Mouse (Mus musculus): ENCODE results near the gene Clcf1. TPM values are rescaled to one million over a fixed set of nuclear protein-coding genes. Genes with fewer than 3 reads are reported as not detected.

Clcf1 gene
- polyA plus RNA-seq, 1 experiment from 2014 or later: 8.0 TPM

DNA sequence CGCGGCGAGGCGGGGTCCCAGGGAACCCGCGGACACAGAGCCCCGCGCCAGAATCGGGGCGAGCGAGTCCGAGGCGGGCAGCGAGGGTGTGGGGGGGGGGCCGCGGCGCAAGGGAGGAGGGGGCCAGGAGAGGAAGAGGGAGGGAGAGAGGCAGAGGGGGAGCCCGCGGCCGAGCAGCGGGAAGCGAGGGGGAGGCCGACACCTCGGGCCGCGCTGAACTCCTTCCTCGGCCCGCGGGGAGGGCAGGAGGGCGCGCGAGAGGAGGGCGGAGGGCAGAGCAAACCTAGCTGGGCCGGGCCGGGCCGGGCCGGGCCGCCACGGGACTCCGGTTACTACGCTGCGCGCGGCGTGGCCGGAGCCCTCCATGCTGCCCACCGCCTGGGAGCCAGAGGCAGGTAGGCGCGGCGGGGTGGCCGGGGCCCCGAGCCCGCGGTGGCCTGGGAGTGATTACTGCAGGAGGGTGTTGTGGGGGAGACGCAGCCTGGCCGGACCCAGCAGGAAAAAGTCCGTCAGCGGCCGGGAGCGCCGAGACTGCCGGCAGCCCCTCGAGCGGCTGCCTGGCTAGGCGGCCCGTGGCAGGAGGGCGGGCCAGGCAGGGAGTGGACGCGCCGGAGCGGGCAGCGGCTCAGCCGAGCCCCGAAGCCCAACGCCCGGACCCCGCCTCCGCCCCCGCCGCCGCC lies 873 bp downstream of the Clcf1 start:
- peak overlapping the region; percentile 79 for H3K4me3 ChIP-seq (ENCODE audit: low read depth, low read length)
- 1% methylated on average over 21 of the region's 81 CpGs for WGBS
- H3K27me3 ChIP-seq (replicated peaks; ENCODE audit: insufficient read depth, low read length): no peaks in the 10 kb centered on the region
- TF ChIP-seq CTCF (IDR thresholded peaks at IDR 0.05): no peak
- no peak for TF ChIP-seq EP300 (IDR thresholded peaks at IDR 0.05)
- peak; percentile 51 for ATAC-seq
- peak overlapping the region; percentile 90 for H3K27ac ChIP-seq (ENCODE audit: low read length)
- no peaks in the 10 kb centered on the region for H3K9me3 ChIP-seq (ENCODE audit: low read length)
- H3K4me2 ChIP-seq (replicated peaks; ENCODE audit: low read depth, low read length): peak overlapping the region; percentile 99
- H3K36me3 ChIP-seq (ENCODE audit: insufficient read depth, low read length): no peaks in the 10 kb centered on the region
- peak; percentile 71 for DNase-seq (ENCODE audit: low spot score)
- H3K9ac ChIP-seq (replicated peaks; ENCODE audit: low read depth): peak overlapping the region; percentile 90
- peaks cover 23% of the 10 kb centered on the region for H3K4me1 ChIP-seq (ENCODE audit: insufficient read depth, low read depth, low read length)

GRCm38 (mm10) chr19:4215451-4215840 lies 1.4 kb downstream of the Clcf1 start:
- Histone ChIP-seq H3K36me3 (ENCODE audit: insufficient read depth, low read length) (no peaks in the 10 kb centered on the region), H3K27ac (ENCODE audit: low read length) (peak overlapping the region; percentile 90), H3K9ac (replicated peaks; ENCODE audit: low read depth) (peak overlapping the region; percentile 90), H3K27me3 (replicated peaks; ENCODE audit: insufficient read depth, low read length) (no peaks in the 10 kb centered on the region), H3K9me3 (ENCODE audit: low read length) (no peaks in the 10 kb centered on the region), H3K4me3 (ENCODE audit: low read depth, low read length) (peak overlapping the region; percentile 79), H3K4me2 (replicated peaks; ENCODE audit: low read depth, low read length) (peak overlapping the region; percentile 99), H3K4me1 (ENCODE audit: insufficient read depth, low read depth, low read length) (peaks cover 28% of the 10 kb centered on the region)
- no peak for ATAC-seq
- DNase-seq (ENCODE audit: low spot score): no peak
- 2% methylated on average over 14 of the region's 21 CpGs for WGBS
- TF ChIP-seq CTCF (IDR thresholded peaks at IDR 0.05) (no peak), EP300 (IDR thresholded peaks at IDR 0.05) (no peak)

GRCm38 (mm10) chr19:4216041-4216685 lies 2.1 kb downstream of the Clcf1 start:
- H3K4me1 ChIP-seq (ENCODE audit: insufficient read depth, low read depth, low read length): peaks cover 32% of the 10 kb centered on the region

DNA sequence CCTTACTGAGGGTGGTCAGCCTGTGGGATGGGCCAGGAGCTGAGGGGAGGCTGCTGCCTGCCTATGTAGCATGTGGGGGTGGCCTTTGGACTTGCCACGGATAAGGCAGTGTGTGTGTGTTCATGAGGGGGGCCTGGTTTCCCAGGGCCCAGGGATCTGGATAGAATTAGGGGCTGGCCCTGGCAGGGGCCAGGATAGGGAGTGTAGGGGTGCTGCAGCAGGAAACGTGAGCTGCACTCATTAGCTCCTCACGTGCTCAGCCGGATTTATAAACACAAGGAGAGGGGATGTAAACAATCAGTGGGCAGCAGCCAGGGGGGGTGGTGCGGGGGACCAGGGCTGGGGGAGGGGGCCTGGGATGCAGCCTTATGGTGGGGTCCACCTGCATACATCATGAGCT lies 3.1 kb downstream of the Clcf1 start:
- ATAC-seq: no peak
- WGBS: 16% methylated on average over 5 of the region's 5 CpGs
- H3K36me3 ChIP-seq (ENCODE audit: insufficient read depth, low read length): no peaks in the 10 kb centered on the region
- H3K4me3 ChIP-seq (ENCODE audit: low read depth, low read length): no peak overlapping the region
- H3K4me2 ChIP-seq (replicated peaks; ENCODE audit: low read depth, low read length): peak overlapping the region; percentile 99
- no peak overlapping the region for H3K27ac ChIP-seq (ENCODE audit: low read length)
- TF ChIP-seq CTCF (IDR thresholded peaks at IDR 0.05) (no peak), EP300 (IDR thresholded peaks at IDR 0.05) (0 out of 2 replicates have a peak, but pooled peaks have one; percentile 20)
- peaks cover 40% of the 10 kb centered on the region for H3K4me1 ChIP-seq (ENCODE audit: insufficient read depth, low read depth, low read length)
- no peaks in the 10 kb centered on the region for H3K9me3 ChIP-seq (ENCODE audit: low read length)
- no peak overlapping the region for H3K9ac ChIP-seq (replicated peaks; ENCODE audit: low read depth)
- no peaks in the 10 kb centered on the region for H3K27me3 ChIP-seq (replicated peaks; ENCODE audit: insufficient read depth, low read length)
- no peak for DNase-seq (ENCODE audit: low spot score)

More at GRCm38 (mm10) chr19:4216041-4216685, 2.1 kb downstream of the Clcf1 start:
- H3K27ac ChIP-seq (ENCODE audit: low read length): 0 out of 2 replicates have a peak overlapping the region, but pooled peaks have one; percentile 5
- DNase-seq (ENCODE audit: low spot score) (peak; percentile 67), ATAC-seq (0 out of 2 replicates have a peak, but pooled peaks have one; percentile 1)
- H3K4me3 ChIP-seq (ENCODE audit: low read depth, low read length): peak overlapping the region; percentile 79; the same call in 1 of the 2 replicates
- H3K9me3 ChIP-seq (ENCODE audit: low read length): no peaks in the 10 kb centered on the region
- no peaks in the 10 kb centered on the region for H3K36me3 ChIP-seq (ENCODE audit: insufficient read depth, low read length)
- peak overlapping the region; percentile 99 for H3K4me2 ChIP-seq (replicated peaks; ENCODE audit: low read depth, low read length)
- H3K27me3 ChIP-seq (replicated peaks; ENCODE audit: insufficient read depth, low read length): no peaks in the 10 kb centered on the region
- no peak for TF ChIP-seq EP300 (IDR thresholded peaks at IDR 0.05)
- TF ChIP-seq CTCF (IDR thresholded peaks at IDR 0.05): peak; percentile 69
- WGBS: 10% methylated on average over 14 of the region's 14 CpGs
- H3K9ac ChIP-seq (replicated peaks; ENCODE audit: low read depth): no peak overlapping the region; the same call in 1 of the 2 replicates

- no peak overlapping the region for H3K9ac ChIP-seq (replicated peaks; ENCODE audit: low read depth)
- DNase-seq (ENCODE audit: low spot score): no peak
- TF ChIP-seq EP300 (IDR thresholded peaks at IDR 0.05): no peak
- TF ChIP-seq CTCF (IDR thresholded peaks at IDR 0.05): no peak
Observed at GRCm38 (mm10) chr19:4217855-4218254, 3.8 kb downstream of the Clcf1 start.

DNA sequence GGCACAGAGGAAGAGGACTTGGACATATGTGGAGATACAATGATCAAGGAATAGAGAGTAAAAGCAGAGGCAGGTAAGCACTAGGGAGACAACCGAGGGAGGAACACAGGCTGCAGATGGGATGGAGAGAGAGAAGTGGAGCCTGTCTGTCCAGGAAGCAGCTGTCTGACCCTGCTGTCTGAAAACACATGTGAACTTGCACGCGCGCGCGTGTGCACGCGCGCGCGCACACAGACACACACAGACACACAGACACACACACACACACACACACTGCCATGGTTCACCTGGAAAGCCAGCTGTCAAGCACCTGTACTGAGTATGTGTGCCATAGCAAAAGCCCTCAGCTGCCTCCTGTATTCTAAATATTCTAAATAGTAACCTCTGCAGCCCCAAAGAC lies 4.3 kb downstream of the Clcf1 start:
- H3K27ac ChIP-seq (ENCODE audit: low read length): no peak overlapping the region
- TF ChIP-seq CTCF (IDR thresholded peaks at IDR 0.05) (no peak), EP300 (IDR thresholded peaks at IDR 0.05) (no peak)
- no peak for DNase-seq (ENCODE audit: low spot score)
- WGBS: 88% methylated on average over 11 of the region's 11 CpGs
- H3K27me3 ChIP-seq (replicated peaks; ENCODE audit: insufficient read depth, low read length): no peaks in the 10 kb centered on the region
- no peak overlapping the region for H3K4me3 ChIP-seq (ENCODE audit: low read depth, low read length)
- H3K9me3 ChIP-seq (ENCODE audit: low read length): no peaks in the 10 kb centered on the region
- H3K4me2 ChIP-seq (replicated peaks; ENCODE audit: low read depth, low read length): no peak overlapping the region
- no peak overlapping the region for H3K9ac ChIP-seq (replicated peaks; ENCODE audit: low read depth)
- ATAC-seq: no peak
- no peaks in the 10 kb centered on the region for H3K36me3 ChIP-seq (ENCODE audit: insufficient read depth, low read length)
- H3K4me1 ChIP-seq (ENCODE audit: insufficient read depth, low read depth, low read length): peaks cover 36% of the 10 kb centered on the region

More at GRCm38 (mm10) chr19:4217855-4218254, 3.8 kb downstream of the Clcf1 start:
- Histone ChIP-seq H3K4me1 (ENCODE audit: insufficient read depth, low read depth, low read length) (peaks cover 40% of the 10 kb centered on the region), H3K4me2 (replicated peaks; ENCODE audit: low read depth, low read length) (no peak overlapping the region), H3K9me3 (ENCODE audit: low read length) (no peaks in the 10 kb centered on the region), H3K36me3 (ENCODE audit: insufficient read depth, low read length) (no peaks in the 10 kb centered on the region), H3K27me3 (replicated peaks; ENCODE audit: insufficient read depth, low read length) (no peaks in the 10 kb centered on the region), H3K4me3 (ENCODE audit: low read depth, low read length) (no peak overlapping the region), H3K27ac (ENCODE audit: low read length) (no peak overlapping the region)
- WGBS: 50% methylated on average over 3 of the region's 3 CpGs
- ATAC-seq: no peak
